Mouse (Mus musculus) cerebellum, adult 2 months (tissue): Measurements from ENCODE around the gene Klk14. TPM values are rescaled to one million over a fixed set of nuclear protein-coding genes. Genes with fewer than 3 reads are reported as not detected.
"Not testable (repeated sequence)": the region's sequence is repeated elsewhere in the genome, so short reads cannot be mapped to it uniquely, and the experiment has no call there.

Experiments
- DNase-seq, 2 experiments: peaks; one replicate each; pipeline ENCODE4 v3.0.0; 2021
- H3K27ac ChIP-seq: fragments of 200-500 bp; 2 replicates; pipeline ENCODE4 v1.5.1; 2012; ENCODE audit warnings: low read length, control low read depth, inconsistent platforms; ENCODE audit not compliant: insufficient read depth
- H3K27me3 ChIP-seq: fragments of 200-500 bp; 2 replicates; pipeline ENCODE4 v1.6.1; 2012; ENCODE audit warnings: inconsistent platforms, mild to moderate bottlenecking, low read length, moderate library complexity; ENCODE audit not compliant: control insufficient read depth, insufficient read depth
- H3K4me1 ChIP-seq: fragments of 200-500 bp; 2 replicates; pipeline ENCODE4 v1.6.1; 2011; ENCODE audit warnings: low read length; ENCODE audit not compliant: control insufficient read depth, insufficient read depth
- H3K4me3 ChIP-seq: fragments of 200-500 bp; replicated peaks from 2 replicates; pipeline ENCODE3; 2011; ENCODE audit warnings: mild to moderate bottlenecking, low read depth, low read length, control low read depth; ENCODE audit not compliant: insufficient read depth
- CTCF ChIP-seq: fragments of 200-500 bp; IDR thresholded peaks from 2 replicates; pipeline ENCODE4 v1.5.1; 2011; ENCODE audit warnings: low read depth, mild to moderate bottlenecking, control low read depth, low read length, moderate library complexity, borderline replicate concordance; ENCODE audit not compliant: insufficient read depth
- POLR2A ChIP-seq: fragments of 200-500 bp; IDR thresholded peaks from 2 replicates; pipeline ENCODE4 v1.6.1; 2011; ENCODE audit warnings: low read length, control low read depth, borderline replicate concordance; ENCODE audit not compliant: insufficient read depth
- WGBS: fragments of 180-500 bp; shearing (Covaris S2); methylation state at CpG from one replicate; pipeline ENCODE4 v1.1.7; 2018; 5-methylcytosine and 5-hydroxymethylcytosine counted together
- polyA plus RNA-seq: library from polyadenylated mRNA; depleted of rRNA; stranded (reverse); fragments of >200 nt; gene quantifications from 2 replicates; pipeline ENCODE4 v1.2.3, GENCODE M21; 2012; rRNA removed

Klk14 gene
- not detected in 2 replicates for polyA plus RNA-seq

DNA sequence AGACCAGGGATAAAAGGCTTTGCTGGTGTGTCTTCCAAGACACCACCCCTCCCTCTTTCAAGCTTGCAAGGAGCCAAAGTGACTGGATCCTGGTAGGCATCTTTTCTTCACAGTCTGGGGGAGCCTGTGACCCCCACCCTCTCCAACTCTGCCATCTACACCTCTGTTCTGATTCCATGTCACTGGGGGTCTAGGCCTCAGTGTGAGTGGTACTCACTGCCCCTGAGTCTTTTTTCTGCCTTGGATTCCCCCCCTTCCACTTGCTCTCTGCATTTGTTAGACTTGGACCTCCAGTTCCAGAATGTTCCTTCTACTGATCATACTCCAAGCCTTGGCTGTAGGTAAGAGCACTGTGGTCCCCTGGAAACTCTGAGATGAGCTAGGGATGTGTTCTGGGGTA is at the start of gene Klk14:
Gene Klk14 (plus strand): TSS at position 301 of the 400 bp plus-strand sequence.
- no peak within 1 kb of the TSS for H3K27ac ChIP-seq
- no peak for DNase-seq
- H3K4me3 ChIP-seq: no peak within 1 kb of the TSS
- H3K4me1 ChIP-seq: no peaks in the 10 kb centered on the region
- no peaks in the 10 kb centered on the region for H3K27me3 ChIP-seq
- TF ChIP-seq CTCF (no peak), POLR2A (no peak)

DNA sequence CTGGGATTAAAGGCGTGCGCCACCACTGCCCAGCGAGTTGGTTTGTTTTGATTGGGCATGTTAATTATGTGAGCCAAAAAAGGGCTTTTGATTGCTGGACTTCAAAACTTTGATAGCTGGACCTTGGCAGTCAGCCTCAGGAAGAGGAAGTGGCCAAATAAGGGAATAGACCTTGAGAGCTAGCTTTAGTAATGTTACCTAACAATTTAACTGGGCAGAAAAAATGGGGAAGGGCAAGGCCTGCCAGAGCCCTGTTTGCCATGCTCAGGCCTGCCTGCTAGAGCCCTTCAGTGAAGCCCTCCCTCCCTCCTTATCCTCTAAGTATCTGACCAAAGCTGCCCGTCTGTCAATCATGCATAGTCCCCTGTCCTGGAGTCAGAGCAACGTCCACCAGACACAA is 47.6 kb upstream of the Klk14 start:
- TF ChIP-seq CTCF: no peak
- no peak for TF ChIP-seq POLR2A
- DNase-seq: no peak
- Histone ChIP-seq H3K27ac (no peak overlapping the region), H3K4me1 (no peaks in the 10 kb centered on the region), H3K27me3 (no peaks in the 10 kb centered on the region), H3K4me3 (no peak overlapping the region)
- WGBS: 76% methylated on average over 5 of the region's 5 CpGs

DNA sequence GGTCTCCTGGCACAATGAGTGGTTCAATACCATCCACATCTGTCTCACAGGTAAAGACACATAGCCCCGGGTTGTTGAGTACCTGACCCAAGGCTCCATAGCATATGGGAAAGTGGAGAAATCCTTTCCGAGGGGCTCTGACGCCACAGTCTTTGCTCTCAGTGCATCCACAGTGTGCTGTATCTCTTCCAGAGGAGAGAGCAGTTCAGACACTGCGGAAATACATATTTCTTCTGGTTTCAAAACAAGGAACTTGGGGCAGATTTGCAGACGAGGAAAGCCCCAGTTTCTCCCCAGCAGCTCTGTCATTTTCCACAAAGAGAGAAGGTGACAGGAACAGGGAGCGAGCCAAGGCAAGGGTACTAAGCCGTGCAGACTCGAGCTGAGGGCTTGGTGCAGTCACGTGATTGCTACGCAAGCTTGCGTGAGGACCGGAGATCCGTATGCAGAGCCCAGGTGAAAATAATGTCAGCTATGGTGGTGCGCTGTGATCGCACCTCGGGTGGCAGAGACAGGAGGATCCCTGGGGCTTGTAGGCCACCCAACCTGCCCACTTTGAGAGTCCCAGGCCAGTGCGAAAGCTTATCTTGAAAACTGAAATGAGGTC is 47.1 kb upstream of the Klk14 start:
- Histone ChIP-seq H3K4me3 (no peak overlapping the region), H3K27me3 (no peaks in the 10 kb centered on the region), H3K27ac (no peak overlapping the region), H3K4me1 (no peaks in the 10 kb centered on the region)
- 80% methylated on average over 17 of the region's 17 CpGs for WGBS
- TF ChIP-seq CTCF (no peak), POLR2A (no peak)
- DNase-seq: no peak

DNA sequence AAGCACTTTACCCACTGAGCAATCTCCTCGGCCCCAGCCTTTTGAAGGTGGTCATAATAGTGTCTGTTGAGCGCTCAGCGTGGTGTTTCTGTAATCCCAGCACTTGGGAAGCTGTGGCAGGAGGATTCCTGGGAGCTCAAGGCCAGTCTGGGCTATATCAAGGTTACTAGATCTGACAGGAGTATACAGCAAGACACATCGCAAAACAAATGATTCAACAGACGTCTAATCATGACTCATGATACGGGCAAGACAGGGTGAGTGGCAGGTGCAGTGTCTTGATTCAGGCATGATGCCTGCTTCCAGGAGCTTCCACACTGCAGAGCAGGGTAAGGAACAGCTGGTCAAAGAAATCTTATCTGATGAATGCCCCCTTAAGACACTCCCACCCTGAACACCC is 37.5 kb upstream of the Klk14 start:
- WGBS: 89% methylated on average over 6 of the region's 6 CpGs
- DNase-seq: no peak
- Histone ChIP-seq H3K27me3 (no peaks in the 10 kb centered on the region), H3K4me3 (no peak overlapping the region), H3K27ac (no peak overlapping the region), H3K4me1 (no peaks in the 10 kb centered on the region)
- TF ChIP-seq CTCF (no peak), POLR2A (no peak)

DNA sequence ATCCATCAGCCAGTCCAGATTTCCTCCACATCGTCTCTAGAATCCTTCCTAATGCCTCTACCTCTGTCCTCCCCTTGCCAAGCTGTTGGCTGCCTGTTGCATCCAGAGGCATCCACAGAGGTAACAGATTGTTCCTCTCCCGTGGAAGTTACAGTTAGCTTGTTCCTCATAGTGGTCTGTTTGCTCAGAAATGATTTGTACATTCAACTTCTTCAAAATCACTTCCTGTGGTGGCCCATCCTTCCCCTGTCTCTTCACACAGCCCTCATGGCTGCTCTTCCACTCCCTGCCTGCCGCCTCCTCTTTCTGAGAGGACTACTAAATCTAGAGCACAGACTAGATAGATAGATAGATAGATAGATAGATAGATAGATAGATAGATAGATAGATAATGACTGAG is 35.7 kb upstream of the Klk14 start:
- no peak overlapping the region for H3K4me3 ChIP-seq
- H3K27me3 ChIP-seq: no peaks in the 10 kb centered on the region; the same call in 1 of the 2 replicates
- H3K27ac ChIP-seq: no peak overlapping the region
- H3K4me1 ChIP-seq: no peaks in the 10 kb centered on the region
- DNase-seq: no peak
- TF ChIP-seq POLR2A (no peak), CTCF (no peak)
- 78% methylated on average over 3 of the region's 3 CpGs for WGBS

DNA sequence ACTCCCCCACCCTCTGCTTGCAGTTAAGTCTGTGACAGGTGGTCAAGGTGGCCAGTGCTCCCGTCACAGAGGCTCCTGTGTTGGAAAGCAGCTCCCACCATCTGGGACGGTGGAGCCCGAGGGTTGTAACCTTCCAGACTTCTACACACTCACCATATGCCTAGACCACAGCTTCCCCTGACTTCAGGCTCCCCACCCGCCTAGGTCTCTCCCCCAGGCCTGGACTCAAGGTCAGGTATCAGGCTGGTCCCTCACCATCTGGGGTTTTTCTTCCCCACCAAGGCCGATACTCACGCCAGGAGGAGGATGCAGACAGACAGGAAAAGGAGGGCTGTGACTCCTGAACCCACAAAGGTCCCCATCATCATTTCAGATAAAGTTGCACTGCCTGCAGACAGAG is 34.0 kb upstream of the Klk14 start:
- no peak for TF ChIP-seq CTCF
- no peak for TF ChIP-seq POLR2A
- H3K4me3 ChIP-seq: no peak overlapping the region
- H3K4me1 ChIP-seq: no peaks in the 10 kb centered on the region
- H3K27me3 ChIP-seq: no peaks in the 10 kb centered on the region; the same call in 1 of the 2 replicates
- 35% methylated on average over 6 of the region's 6 CpGs for WGBS
- H3K27ac ChIP-seq: no peak overlapping the region
- DNase-seq: no peak

DNA sequence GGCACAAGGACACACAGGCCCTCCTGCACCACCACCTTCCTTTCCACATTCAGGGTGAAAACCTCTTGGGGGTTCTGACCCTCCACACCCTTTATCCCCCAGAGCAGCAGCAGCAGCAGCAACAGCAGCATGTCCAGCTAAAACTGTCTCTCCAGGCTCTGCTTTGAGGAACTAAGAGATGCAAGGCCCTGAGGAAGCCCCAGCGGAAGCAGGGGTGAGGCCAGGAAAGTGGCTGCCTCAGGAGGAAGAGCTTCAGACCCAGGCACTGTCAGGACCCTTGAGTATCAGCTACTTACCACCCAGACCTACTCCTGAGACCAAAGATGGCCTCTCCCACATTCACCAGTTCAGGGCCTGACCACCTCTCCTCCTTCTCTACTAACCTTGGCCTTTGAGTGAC is 30.2 kb upstream of the Klk14 start, which contains the start of gene Siglece:
Gene Siglece (minus strand): TSS at position 160 of the 400 bp plus-strand sequence.
- Histone ChIP-seq H3K27me3 (no peaks in the 10 kb centered on the region; the same call in 1 of the 2 replicates), H3K4me1 (no peaks in the 10 kb centered on the region), H3K4me3 (no peak within 1 kb of the TSS), H3K27ac (no peak within 1 kb of the TSS)
- TF ChIP-seq POLR2A (no peak), CTCF (no peak)
- WGBS: 83% methylated on average over 1 of the region's 1 CpGs
- no peak for DNase-seq

DNA sequence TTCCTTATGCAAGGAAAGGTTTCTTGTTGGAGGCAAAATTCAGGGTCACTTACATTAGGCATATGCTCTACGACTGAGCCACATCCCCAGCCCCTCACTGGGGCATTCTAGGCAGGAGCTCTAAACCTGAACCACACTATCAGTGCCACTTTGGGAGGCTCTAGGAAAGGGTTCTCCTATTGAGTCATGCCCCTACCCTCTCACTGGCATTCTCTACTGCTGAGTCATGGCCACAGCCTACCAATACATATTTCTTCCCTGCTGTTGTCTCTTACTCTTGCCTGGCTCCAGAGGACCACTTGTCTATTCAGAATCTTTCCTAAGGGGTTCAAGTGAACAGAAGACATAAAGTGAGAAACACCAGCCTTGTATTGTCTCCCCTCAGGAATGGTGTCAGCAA is 27.4 kb upstream of the Klk14 start:
- WGBS: 84% methylated on average over 1 of the region's 1 CpGs
- DNase-seq: no peak
- no peak overlapping the region for H3K27ac ChIP-seq
- no peak for TF ChIP-seq POLR2A
- TF ChIP-seq CTCF: no peak
- H3K4me3 ChIP-seq: no peak overlapping the region
- no peaks in the 10 kb centered on the region for H3K4me1 ChIP-seq
- H3K27me3 ChIP-seq: no peaks in the 10 kb centered on the region; the same call in 1 of the 2 replicates

DNA sequence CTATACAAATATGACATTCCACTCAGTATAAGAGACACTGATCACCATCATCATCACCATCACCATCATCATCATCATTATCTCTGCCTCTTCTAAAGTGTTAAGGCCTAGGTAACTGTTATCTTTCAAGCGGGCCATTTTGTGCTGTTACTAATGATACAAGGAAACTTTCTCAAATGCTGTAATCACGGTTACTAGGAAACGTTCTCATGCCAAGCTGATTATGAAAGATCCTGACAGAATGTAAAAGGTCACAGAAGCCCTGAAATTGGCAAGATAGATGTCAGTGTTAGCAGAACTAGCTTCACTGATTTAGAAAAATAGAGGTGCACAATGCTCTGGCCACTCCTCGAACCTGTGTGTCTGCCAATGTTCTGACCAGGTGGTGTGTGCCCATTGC is 23.0 kb upstream of the Klk14 start:
- H3K4me1 ChIP-seq, H3K27ac ChIP-seq, DNase-seq, H3K27me3 ChIP-seq, H3K4me3 ChIP-seq: not testable (repeated sequence)
- 81% methylated on average over 4 of the region's 4 CpGs for WGBS
